Mouse (Mus musculus): ENCODE data around the gene Rpusd1. TPM values are rescaled to one million over a fixed set of nuclear protein-coding genes. Genes with fewer than 3 reads are reported as not detected.
A peak's percentile ranks its signal among the peaks of the same experiment; 100 is the strongest.

The Rpusd1 gene
- polyA plus RNA-seq, 1 experiment = 13.0 TPM

- TF ChIP-seq POLR2AphosphoS2 (IDR thresholded peaks at IDR 0.05; ENCODE audit: insufficient read length, low read depth) (no peak), MYOG (IDR thresholded peaks at IDR 0.05; ENCODE audit: control insufficient read depth in 1 of 3, insufficient read depth in 1 of 3, insufficient read length in 2 of 3, low read depth in 2 of 3) (peak in 1 of 3 experiments; percentile 7), MYOD1 (IDR thresholded peaks at IDR 0.05; ENCODE audit: control insufficient read depth in 1 of 3, insufficient read length in 2 of 3, low read depth in 2 of 3) (peak in 2 of 3 experiments; percentile 35 to 50)
- no peak overlapping the region for H3K4me2 ChIP-seq (ENCODE audit: low read depth)
Measured at GRCm38 (mm10) chr17:25765886-25766285, 38.4 kb downstream of the Rpusd1 start.

DNA sequence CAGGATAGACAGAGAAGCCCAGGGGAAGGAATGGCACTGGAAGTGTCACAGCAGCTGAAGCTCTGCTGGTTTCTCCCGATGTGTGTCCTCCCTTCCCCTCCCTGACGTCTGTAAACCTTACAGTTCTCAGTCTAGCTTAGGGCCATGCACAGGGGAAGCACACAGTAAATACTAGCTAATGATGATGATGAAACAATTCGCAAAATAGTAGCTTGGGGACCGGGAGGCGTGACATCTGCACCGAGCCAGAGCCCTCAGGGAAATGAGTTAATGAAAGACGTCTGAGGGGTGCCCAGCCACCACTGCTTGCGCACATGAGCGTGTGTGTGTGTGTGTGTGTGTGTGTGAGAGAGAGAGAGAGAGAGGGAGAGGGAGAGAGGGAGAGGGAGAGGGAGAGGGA is 41.9 kb downstream of the Rpusd1 start:
- peak overlapping the region; percentile 25 for H3K4me2 ChIP-seq (ENCODE audit: low read depth)

More at GRCm38 (mm10) chr17:25765886-25766285, 38.4 kb downstream of the Rpusd1 start:
- Histone ChIP-seq H3ac (ENCODE audit: control insufficient read depth, insufficient read length) (no peak overlapping the region), H3K79me2 (ENCODE audit: control insufficient read depth, insufficient read depth) (no peaks in the 10 kb centered on the region), H3K36me3 (ENCODE audit: control insufficient read depth, insufficient read depth) (no peaks in the 10 kb centered on the region), H3K4me3 (no peak overlapping the region), H3K27me3 (ENCODE audit: control insufficient read depth, insufficient read depth, insufficient read length) (no peaks in the 10 kb centered on the region)

DNA sequence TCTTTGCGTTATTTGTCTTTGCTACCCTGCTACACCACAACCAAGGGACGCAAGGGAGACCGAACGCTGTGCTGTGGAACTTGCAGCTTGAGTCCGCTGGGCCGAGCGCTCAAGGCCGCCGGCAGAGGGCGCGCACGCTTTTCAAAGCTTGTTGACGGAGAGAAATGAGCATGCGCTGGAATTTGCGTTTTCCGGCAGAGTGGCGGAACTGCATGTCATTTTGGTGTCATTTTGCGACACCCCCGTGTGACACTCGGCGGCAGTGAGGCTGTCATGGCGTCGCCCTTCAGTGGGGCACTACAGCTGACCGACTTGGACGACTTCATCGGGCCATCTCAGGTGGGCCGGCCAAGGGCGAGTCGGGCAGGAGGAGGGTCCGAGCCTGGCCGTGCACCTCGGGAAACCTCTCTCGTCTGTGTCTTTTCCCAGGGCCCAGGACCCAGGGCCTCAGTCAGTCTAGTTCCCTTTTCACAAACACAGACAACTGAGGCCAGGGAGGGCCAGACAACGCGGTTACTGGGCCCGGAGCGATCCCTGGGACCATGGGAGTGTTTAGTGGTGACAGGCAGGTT is 46.2 kb downstream of the Rpusd1 start, which contains the start of gene Narfl:
TSS of gene Narfl (plus strand) at position 228 of the 572 bp plus-strand sequence.
- peak within 1 kb of the TSS; percentile 2 for H3ac ChIP-seq (ENCODE audit: control insufficient read depth, insufficient read length)
- peak within 1 kb of the TSS; percentile 45 for H3K4me3 ChIP-seq
- H3K27me3 ChIP-seq (ENCODE audit: control insufficient read depth, insufficient read depth, insufficient read length) = no peaks in the 10 kb centered on the region
- TF ChIP-seq MAX (IDR thresholded peaks at IDR 0.05; ENCODE audit: low read depth) (no peak), MYOD1 (IDR thresholded peaks at IDR 0.05; ENCODE audit: control insufficient read depth in 1 of 3, insufficient read length in 2 of 3, low read depth in 2 of 3) (no peak), REST (IDR thresholded peaks at IDR 0.05; ENCODE audit: insufficient read depth, insufficient read length) (peak; percentile 37), MYOG (IDR thresholded peaks at IDR 0.05; ENCODE audit: control insufficient read depth in 1 of 3, insufficient read depth in 1 of 3, insufficient read length in 2 of 3, low read depth in 2 of 3) (no peak), TCF3 (IDR thresholded peaks at IDR 0.05; ENCODE audit: insufficient read length, low read depth) (no peak), SRF (IDR thresholded peaks at IDR 0.05; ENCODE audit: control insufficient read depth, insufficient read length, low read depth) (no peak), CEBPB (IDR thresholded peaks at IDR 0.05; ENCODE audit: insufficient read depth, poor library complexity, severe bottlenecking) (no peak), POLR2A (IDR thresholded peaks at IDR 0.05; ENCODE audit: insufficient read length, low read depth) (peak; percentile 85), E2F4 (IDR thresholded peaks at IDR 0.05; ENCODE audit: insufficient read depth) (no peak), POLR2AphosphoS2 (IDR thresholded peaks at IDR 0.05; ENCODE audit: insufficient read length, low read depth) (peak; percentile 74), USF1 (IDR thresholded peaks at IDR 0.05; ENCODE audit: low read depth) (no peak)
- H3K36me3 ChIP-seq (ENCODE audit: control insufficient read depth, insufficient read depth) = no peaks in the 10 kb centered on the region
- H3K4me2 ChIP-seq (ENCODE audit: low read depth) = peak within 1 kb of the TSS; percentile 96
- peaks cover 8% of the 10 kb centered on the region for H3K79me2 ChIP-seq (ENCODE audit: control insufficient read depth, insufficient read depth)

More for the DNA sequence above, 41.9 kb downstream of the Rpusd1 start:
- Histone ChIP-seq H3K79me2 (ENCODE audit: control insufficient read depth, insufficient read depth) (peaks cover 4% of the 10 kb centered on the region), H3K27me3 (ENCODE audit: control insufficient read depth, insufficient read depth, insufficient read length) (no peaks in the 10 kb centered on the region), H3ac (ENCODE audit: control insufficient read depth, insufficient read length) (no peak overlapping the region), H3K4me3 (no peak overlapping the region), H3K36me3 (ENCODE audit: control insufficient read depth, insufficient read depth) (no peaks in the 10 kb centered on the region)
- peak; percentile 81 for TF ChIP-seq CEBPB (IDR thresholded peaks at IDR 0.05; ENCODE audit: insufficient read depth, poor library complexity, severe bottlenecking)
- TF ChIP-seq POLR2A (IDR thresholded peaks at IDR 0.05; ENCODE audit: insufficient read length, low read depth) = no peak
- no peak for TF ChIP-seq TCF3 (IDR thresholded peaks at IDR 0.05; ENCODE audit: insufficient read length, low read depth)
- TF ChIP-seq MYOG (IDR thresholded peaks at IDR 0.05; ENCODE audit: control insufficient read depth in 1 of 3, insufficient read depth in 1 of 3, insufficient read length in 2 of 3, low read depth in 2 of 3) = no peak

DNA sequence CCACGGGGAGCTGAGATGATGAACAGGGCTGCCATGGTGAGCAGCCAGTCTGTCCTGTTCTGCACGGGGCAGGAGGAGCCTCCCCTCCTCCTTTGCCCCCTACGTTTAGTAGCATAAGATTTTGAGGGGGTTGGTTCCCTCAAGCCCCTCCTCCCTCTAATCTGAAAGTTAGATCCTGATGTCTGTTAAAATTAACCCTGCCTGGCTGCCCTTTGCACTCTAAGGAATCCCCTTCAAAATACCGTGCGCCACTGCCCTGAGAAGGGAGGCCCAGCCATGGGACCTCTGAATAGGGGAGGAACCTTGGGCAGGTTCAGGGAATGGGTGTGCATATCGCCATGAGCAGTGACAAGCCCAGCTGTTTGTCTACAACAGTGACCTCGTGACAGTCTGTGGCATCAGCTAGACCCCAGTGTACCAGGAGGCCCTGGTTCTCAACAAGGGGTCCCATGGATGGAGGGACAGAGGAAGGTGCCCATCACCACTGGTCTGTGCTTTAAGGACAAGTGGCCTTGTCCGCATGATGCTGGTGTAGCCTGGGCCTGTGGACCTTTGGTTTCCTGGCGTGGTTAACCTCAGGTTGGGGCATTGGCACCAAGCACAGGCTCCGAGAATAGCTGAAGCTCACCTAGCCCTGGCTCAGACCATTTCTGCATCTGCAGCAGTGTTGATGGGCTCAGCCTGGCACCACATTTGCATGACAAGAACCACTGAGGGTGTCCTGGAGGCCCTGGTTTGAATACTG is 48.0 kb downstream of the Rpusd1 start:
- Histone ChIP-seq H3K4me3 (no peak overlapping the region), H3K79me2 (ENCODE audit: control insufficient read depth, insufficient read depth) (peaks cover 8% of the 10 kb centered on the region), H3K4me2 (ENCODE audit: low read depth) (no peak overlapping the region), H3ac (ENCODE audit: control insufficient read depth, insufficient read length) (no peak overlapping the region), H3K27me3 (ENCODE audit: control insufficient read depth, insufficient read depth, insufficient read length) (no peaks in the 10 kb centered on the region), H3K36me3 (ENCODE audit: control insufficient read depth, insufficient read depth) (no peaks in the 10 kb centered on the region)
- TF ChIP-seq USF1 (IDR thresholded peaks at IDR 0.05; ENCODE audit: low read depth) (no peak), POLR2A (IDR thresholded peaks at IDR 0.05; ENCODE audit: insufficient read length, low read depth) (no peak), SRF (IDR thresholded peaks at IDR 0.05; ENCODE audit: control insufficient read depth, insufficient read length, low read depth) (no peak), REST (IDR thresholded peaks at IDR 0.05; ENCODE audit: insufficient read depth, insufficient read length) (no peak), MYOG (IDR thresholded peaks at IDR 0.05; ENCODE audit: control insufficient read depth in 1 of 3, insufficient read depth in 1 of 3, insufficient read length in 2 of 3, low read depth in 2 of 3) (no peak), TCF12 (IDR thresholded peaks at IDR 0.05; ENCODE audit: insufficient read depth, poor library complexity, severe bottlenecking) (no peak), MYOD1 (IDR thresholded peaks at IDR 0.05; ENCODE audit: control insufficient read depth in 1 of 3, insufficient read length in 2 of 3, low read depth in 2 of 3) (no peak), CEBPB (IDR thresholded peaks at IDR 0.05; ENCODE audit: insufficient read depth, poor library complexity, severe bottlenecking) (no peak), E2F4 (IDR thresholded peaks at IDR 0.05; ENCODE audit: insufficient read depth) (no peak)

DNA sequence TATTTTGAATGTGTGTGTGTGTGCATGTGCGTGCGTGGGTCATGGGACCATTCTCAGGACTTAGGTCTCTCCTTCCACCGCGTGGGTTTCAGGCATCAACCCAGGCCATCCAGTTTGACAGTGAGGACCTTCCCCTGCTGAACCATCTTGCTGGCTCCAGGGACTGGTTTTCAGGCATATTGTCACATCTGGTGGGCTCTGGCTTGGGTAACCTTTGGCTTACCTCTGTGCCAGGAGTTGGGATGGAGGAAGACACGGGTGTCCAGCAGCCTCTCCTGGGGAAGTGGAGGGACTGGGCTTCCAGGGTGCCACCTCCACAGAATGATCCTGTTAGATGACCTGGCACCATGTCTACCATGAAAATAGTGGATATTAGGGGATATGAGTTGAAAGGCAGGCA is 50.5 kb downstream of the Rpusd1 start:
- Histone ChIP-seq H3K4me3 (no peak overlapping the region), H3K27me3 (ENCODE audit: control insufficient read depth, insufficient read depth, insufficient read length) (no peaks in the 10 kb centered on the region), H3K79me2 (ENCODE audit: control insufficient read depth, insufficient read depth) (peaks cover 8% of the 10 kb centered on the region), H3K36me3 (ENCODE audit: control insufficient read depth, insufficient read depth) (peaks cover 4% of the 10 kb centered on the region), H3K4me2 (ENCODE audit: low read depth) (no peak overlapping the region), H3ac (ENCODE audit: control insufficient read depth, insufficient read length) (no peak overlapping the region)
- TF ChIP-seq E2F4 (IDR thresholded peaks at IDR 0.05; ENCODE audit: insufficient read depth) (no peak), TCF3 (IDR thresholded peaks at IDR 0.05; ENCODE audit: insufficient read length, low read depth) (no peak)

Other genes starting within 250 kb of the Rpusd1 start
- not detected for gene Sstr5, start 230.4 kb upstream of the Rpusd1 start, polyA plus RNA-seq (2012; fragmentation: generic; extraction: Trizol)
- gene Sox8, start 157.0 kb upstream of the Rpusd1 start, polyA plus RNA-seq (2012; fragmentation: generic; extraction: Trizol) = 14.3 TPM
- gene Lmf1, start 148.6 kb upstream of the Rpusd1 start, polyA plus RNA-seq (2012; fragmentation: generic; extraction: Trizol) = 36.3 TPM
- gene Gng13, start 10.5 kb upstream of the Rpusd1 start, polyA plus RNA-seq (2012; fragmentation: generic; extraction: Trizol) = 0.24 TPM
- gene Chtf18, start 251 bp upstream of the Rpusd1 start, polyA plus RNA-seq (2012; fragmentation: generic; extraction: Trizol) = 7.2 TPM
- not detected for gene Mslnl, start 8.4 kb downstream of the Rpusd1 start, polyA plus RNA-seq (2012; fragmentation: generic; extraction: Trizol)
- gene Msln, start 26.7 kb downstream of the Rpusd1 start, polyA plus RNA-seq (2012; fragmentation: generic; extraction: Trizol) = 91.8 TPM
- 31.4 TPM for gene Narfl, start 46.1 kb downstream of the Rpusd1 start, polyA plus RNA-seq (2012; fragmentation: generic; extraction: Trizol)
- 29.8 TPM for gene Haghl, start 58.0 kb downstream of the Rpusd1 start, polyA plus RNA-seq (2012; fragmentation: generic; extraction: Trizol)
- 0.08 TPM for gene Ccdc78, start 58.9 kb downstream of the Rpusd1 start, polyA plus RNA-seq (2012; fragmentation: generic; extraction: Trizol)
- 61.0 TPM for gene Fam173a, start 65.2 kb downstream of the Rpusd1 start, polyA plus RNA-seq (2012; fragmentation: generic; extraction: Trizol)
- not detected for gene AC134908.4, start 68.0 kb downstream of the Rpusd1 start, polyA plus RNA-seq (2012; fragmentation: generic; extraction: Trizol)
- gene Metrn, start 69.5 kb downstream of the Rpusd1 start, polyA plus RNA-seq (2012; fragmentation: generic; extraction: Trizol) = 44.4 TPM
- gene Fbxl16, start 81.4 kb downstream of the Rpusd1 start, polyA plus RNA-seq (2012; fragmentation: generic; extraction: Trizol) = 6.0 TPM
- 18.0 TPM for gene Wdr24, start 96.0 kb downstream of the Rpusd1 start, polyA plus RNA-seq (2012; fragmentation: generic; extraction: Trizol)
- 15.5 TPM for gene Jmjd8, start 101.2 kb downstream of the Rpusd1 start, polyA plus RNA-seq (2012; fragmentation: generic; extraction: Trizol)
- gene Stub1, start 105.7 kb downstream of the Rpusd1 start, polyA plus RNA-seq (2012; fragmentation: generic; extraction: Trizol) = 196 TPM
- gene Rhbdl1, start 109.6 kb downstream of the Rpusd1 start, polyA plus RNA-seq (2012; fragmentation: generic; extraction: Trizol) = 0.67 TPM
- 0.67 TPM for gene Gm20683, start 114.1 kb downstream of the Rpusd1 start, polyA plus RNA-seq (2012; fragmentation: generic; extraction: Trizol)
- gene Rhot2, start 117.2 kb downstream of the Rpusd1 start, polyA plus RNA-seq (2012; fragmentation: generic; extraction: Trizol) = 48.3 TPM
- 7.4 TPM for gene Wdr90, start 133.8 kb downstream of the Rpusd1 start, polyA plus RNA-seq (2012; fragmentation: generic; extraction: Trizol)
- 36.7 TPM for gene Mcrip2, start 141.1 kb downstream of the Rpusd1 start, polyA plus RNA-seq (2012; fragmentation: generic; extraction: Trizol)
- gene Mettl26, start 147.4 kb downstream of the Rpusd1 start, polyA plus RNA-seq (2012; fragmentation: generic; extraction: Trizol) = 23.6 TPM
- gene Wfikkn1, start 153.2 kb downstream of the Rpusd1 start, polyA plus RNA-seq (2012; fragmentation: generic; extraction: Trizol) = 0.25 TPM
- 18.3 TPM for gene Rab40c, start 192.1 kb downstream of the Rpusd1 start, polyA plus RNA-seq (2012; fragmentation: generic; extraction: Trizol)
- 46.3 TPM for gene Pigq, start 217.3 kb downstream of the Rpusd1 start, polyA plus RNA-seq (2012; fragmentation: generic; extraction: Trizol)
- 0.17 TPM for gene Nhlrc4, start 217.3 kb downstream of the Rpusd1 start, polyA plus RNA-seq (2012; fragmentation: generic; extraction: Trizol)
- gene A930017K11Rik, start 224.9 kb downstream of the Rpusd1 start, polyA plus RNA-seq (2012; fragmentation: generic; extraction: Trizol) = 0.02 TPM

All from myocyte (in vitro differentiated cells).